Mouse (Mus musculus): ENCODE measurements around the gene Ppt2. TPM values are rescaled to one million over a fixed set of nuclear protein-coding genes. Genes with fewer than 3 reads are reported as not detected.

Gene Ppt2
- polyA plus RNA-seq, 1 experiment from 2014 or later, result 26.4 TPM

GRCm38 (mm10) chr17:34587814-34588213, 40.5 kb downstream of the Ppt2 start:
- 4% methylated on average over 19 of the region's 19 CpGs for WGBS
- H3K9me3 ChIP-seq (ENCODE audit: control insufficient read depth, low read length), result no peaks in the 10 kb centered on the region
- peak overlapping the region; percentile 80 for H3K4me3 ChIP-seq (ENCODE audit: low read depth, low read length)
- peak overlapping the region; percentile 99 for H3K4me2 ChIP-seq (ENCODE audit: low read depth, low read length)
- H3K27ac ChIP-seq (replicated peaks; ENCODE audit: low read depth, low read length), result peak overlapping the region; percentile 97
- ATAC-seq (ENCODE audit: low read depth), result no peak
- DNase-seq (ENCODE audit: low spot score), result no peak
- peaks cover 42% of the 10 kb centered on the region for H3K4me1 ChIP-seq (ENCODE audit: control insufficient read depth, insufficient read depth, low read length)
- H3K27me3 ChIP-seq (replicated peaks; ENCODE audit: control insufficient read depth, insufficient read depth, low read length), result no peaks in the 10 kb centered on the region
- H3K9ac ChIP-seq (ENCODE audit: low read depth, low read length), result peak overlapping the region; percentile 96
- H3K36me3 ChIP-seq (ENCODE audit: control insufficient read depth, insufficient read depth, low read length), result no peaks in the 10 kb centered on the region

GRCm38 (mm10) chr17:34587423-34587811, 40.9 kb downstream of the Ppt2 start:
- Histone ChIP-seq H3K9ac (ENCODE audit: low read depth, low read length) (peak overlapping the region; percentile 96), H3K4me2 (ENCODE audit: low read depth, low read length) (peak overlapping the region; percentile 99), H3K9me3 (ENCODE audit: control insufficient read depth, low read length) (no peaks in the 10 kb centered on the region), H3K4me1 (ENCODE audit: control insufficient read depth, insufficient read depth, low read length) (peaks cover 42% of the 10 kb centered on the region), H3K27me3 (replicated peaks; ENCODE audit: control insufficient read depth, insufficient read depth, low read length) (no peaks in the 10 kb centered on the region), H3K4me3 (ENCODE audit: low read depth, low read length) (peak overlapping the region; percentile 80), H3K27ac (replicated peaks; ENCODE audit: low read depth, low read length) (peak overlapping the region; percentile 97), H3K36me3 (ENCODE audit: control insufficient read depth, insufficient read depth, low read length) (no peaks in the 10 kb centered on the region)
- peak; percentile 90 for ATAC-seq (ENCODE audit: low read depth)
- peak; percentile 97 for DNase-seq (ENCODE audit: low spot score)
- 0% methylated on average over 1 of the region's 50 CpGs for WGBS

GRCm38 (mm10) chr17:34586796-34587422, 41.4 kb downstream of the Ppt2 start:
- under 1% methylated on average over 24 of the region's 38 CpGs for WGBS
- DNase-seq (ENCODE audit: low spot score), result peak; percentile 97

GRCm38 (mm10) chr17:34585877-34586771, 42.2 kb downstream of the Ppt2 start:
- H3K4me3 ChIP-seq (ENCODE audit: low read depth, low read length), result peak overlapping the region; percentile 80
- no peaks in the 10 kb centered on the region for H3K36me3 ChIP-seq (ENCODE audit: control insufficient read depth, insufficient read depth, low read length)
- peaks cover 37% of the 10 kb centered on the region for H3K4me1 ChIP-seq (ENCODE audit: control insufficient read depth, insufficient read depth, low read length)
- ATAC-seq (ENCODE audit: low read depth) (no peak), DNase-seq (ENCODE audit: low spot score) (no peak)
- no peaks in the 10 kb centered on the region for H3K9me3 ChIP-seq (ENCODE audit: control insufficient read depth, low read length)
- no peaks in the 10 kb centered on the region for H3K27me3 ChIP-seq (replicated peaks; ENCODE audit: control insufficient read depth, insufficient read depth, low read length)
- 27% methylated on average over 32 of the region's 32 CpGs for WGBS
- H3K4me2 ChIP-seq (ENCODE audit: low read depth, low read length), result peak overlapping the region; percentile 99
- peak overlapping the region; percentile 97 for H3K27ac ChIP-seq (replicated peaks; ENCODE audit: low read depth, low read length)
- peak overlapping the region; percentile 96 for H3K9ac ChIP-seq (ENCODE audit: low read depth, low read length)

More at GRCm38 (mm10) chr17:34586796-34587422, 41.4 kb downstream of the Ppt2 start:
- Histone ChIP-seq H3K4me1 (ENCODE audit: control insufficient read depth, insufficient read depth, low read length) (peaks cover 42% of the 10 kb centered on the region), H3K27ac (replicated peaks; ENCODE audit: low read depth, low read length) (peak overlapping the region; percentile 97), H3K9ac (ENCODE audit: low read depth, low read length) (peak overlapping the region; percentile 96), H3K27me3 (replicated peaks; ENCODE audit: control insufficient read depth, insufficient read depth, low read length) (no peaks in the 10 kb centered on the region), H3K36me3 (ENCODE audit: control insufficient read depth, insufficient read depth, low read length) (no peaks in the 10 kb centered on the region), H3K9me3 (ENCODE audit: control insufficient read depth, low read length) (no peaks in the 10 kb centered on the region), H3K4me3 (ENCODE audit: low read depth, low read length) (peak overlapping the region; percentile 80), H3K4me2 (ENCODE audit: low read depth, low read length) (peak overlapping the region; percentile 99)
- peak; percentile 82 for ATAC-seq (ENCODE audit: low read depth)

GRCm38 (mm10) chr17:34585121-34585520, 43.2 kb downstream of the Ppt2 start:
- WGBS, result 91% methylated on average over 5 of the region's 8 CpGs
- H3K4me3 ChIP-seq (ENCODE audit: low read depth, low read length), result no peak overlapping the region
- H3K27me3 ChIP-seq (replicated peaks; ENCODE audit: control insufficient read depth, insufficient read depth, low read length), result no peaks in the 10 kb centered on the region
- H3K9ac ChIP-seq (ENCODE audit: low read depth, low read length), result no peak overlapping the region
- no peaks in the 10 kb centered on the region for H3K9me3 ChIP-seq (ENCODE audit: control insufficient read depth, low read length)
- H3K36me3 ChIP-seq (ENCODE audit: control insufficient read depth, insufficient read depth, low read length), result no peaks in the 10 kb centered on the region
- no peak overlapping the region for H3K27ac ChIP-seq (replicated peaks; ENCODE audit: low read depth, low read length)
- H3K4me1 ChIP-seq (ENCODE audit: control insufficient read depth, insufficient read depth, low read length), result peaks cover 28% of the 10 kb centered on the region
- H3K4me2 ChIP-seq (ENCODE audit: low read depth, low read length), result no peak overlapping the region
- DNase-seq (ENCODE audit: low spot score) (no peak), ATAC-seq (ENCODE audit: low read depth) (no peak)

- Histone ChIP-seq H3K9me3 (ENCODE audit: control insufficient read depth, low read length) (no peaks in the 10 kb centered on the region), H3K4me1 (ENCODE audit: control insufficient read depth, insufficient read depth, low read length) (peaks cover 18% of the 10 kb centered on the region), H3K36me3 (ENCODE audit: control insufficient read depth, insufficient read depth, low read length) (no peaks in the 10 kb centered on the region), H3K9ac (ENCODE audit: low read depth, low read length) (no peak overlapping the region), H3K27me3 (replicated peaks; ENCODE audit: control insufficient read depth, insufficient read depth, low read length) (no peaks in the 10 kb centered on the region), H3K27ac (replicated peaks; ENCODE audit: low read depth, low read length) (no peak overlapping the region), H3K4me3 (ENCODE audit: low read depth, low read length) (no peak overlapping the region), H3K4me2 (ENCODE audit: low read depth, low read length) (no peak overlapping the region)
- DNase-seq (ENCODE audit: low spot score) (no peak), ATAC-seq (ENCODE audit: low read depth) (no peak)
- 83% methylated on average over 8 of the region's 8 CpGs for WGBS
Measured at GRCm38 (mm10) chr17:34583819-34584218, 44.5 kb downstream of the Ppt2 start.

- ATAC-seq (ENCODE audit: low read depth) (no peak), DNase-seq (ENCODE audit: low spot score) (no peak)
- Histone ChIP-seq H3K9me3 (ENCODE audit: control insufficient read depth, low read length) (no peaks in the 10 kb centered on the region), H3K27ac (replicated peaks; ENCODE audit: low read depth, low read length) (no peak overlapping the region), H3K27me3 (replicated peaks; ENCODE audit: control insufficient read depth, insufficient read depth, low read length) (no peaks in the 10 kb centered on the region), H3K36me3 (ENCODE audit: control insufficient read depth, insufficient read depth, low read length) (no peaks in the 10 kb centered on the region), H3K4me2 (ENCODE audit: low read depth, low read length) (no peak overlapping the region), H3K4me3 (ENCODE audit: low read depth, low read length) (no peak overlapping the region), H3K4me1 (ENCODE audit: control insufficient read depth, insufficient read depth, low read length) (peaks cover 14% of the 10 kb centered on the region), H3K9ac (ENCODE audit: low read depth, low read length) (no peak overlapping the region)
- WGBS, result 66% methylated on average over 7 of the region's 7 CpGs
Measured at GRCm38 (mm10) chr17:34583397-34583796, 44.9 kb downstream of the Ppt2 start.

- no peaks in the 10 kb centered on the region for H3K36me3 ChIP-seq (ENCODE audit: control insufficient read depth, insufficient read depth, low read length)
- DNase-seq (ENCODE audit: low spot score) (no peak), ATAC-seq (ENCODE audit: low read depth) (no peak)
- no peak overlapping the region for H3K4me3 ChIP-seq (ENCODE audit: low read depth, low read length)
- WGBS, result 80% methylated on average over 11 of the region's 12 CpGs
- no peak overlapping the region for H3K4me2 ChIP-seq (ENCODE audit: low read depth, low read length)
- no peak overlapping the region for H3K9ac ChIP-seq (ENCODE audit: low read depth, low read length)
- H3K27me3 ChIP-seq (replicated peaks; ENCODE audit: control insufficient read depth, insufficient read depth, low read length), result no peaks in the 10 kb centered on the region
- H3K9me3 ChIP-seq (ENCODE audit: control insufficient read depth, low read length), result no peaks in the 10 kb centered on the region
- peaks cover 9% of the 10 kb centered on the region for H3K4me1 ChIP-seq (ENCODE audit: control insufficient read depth, insufficient read depth, low read length)
- H3K27ac ChIP-seq (replicated peaks; ENCODE audit: low read depth, low read length), result no peak overlapping the region
Measured at GRCm38 (mm10) chr17:34582528-34582927, 45.8 kb downstream of the Ppt2 start.

Data from embryonic facial prominence, embryonic 14.5 days (tissue).